Mouse (Mus musculus) MEL (cell line): ENCODE results near the gene Gatad2b. TPM values are rescaled to one million over a fixed set of nuclear protein-coding genes. Genes with fewer than 3 reads are reported as not detected.

Source experiments
- DNase-seq: peaks from one replicate; pipeline ENCODE4 v3.0.0; 2011; ENCODE audit warnings: low read depth, low spot score
- H3K27ac ChIP-seq: 2 replicates; pipeline ENCODE4 v1.5.1; 2012; ENCODE audit warnings: low read depth, mild to moderate bottlenecking, control low read depth, low read length, moderate library complexity; ENCODE audit not compliant: control insufficient read depth
- H3K27me3 ChIP-seq, 2 experiments: fragments of 150-350 bp in 1 of 2; sonication (generic) in 1 of 2; 2 replicates each; pipeline ENCODE4 v1.6.1; 2012; ENCODE audit warnings: low read length in 2 of 2, mild to moderate bottlenecking in 2 of 2, improper control_type of control experiment in 1 of 2, moderate library complexity in 1 of 2; ENCODE audit not compliant: insufficient read depth in 2 of 2, control insufficient read depth in 1 of 2
- H3K36me3 ChIP-seq, 2 experiments: 2 replicates each; pipeline ENCODE4 v1.6.1; 2012 to 2014; ENCODE audit warnings: low read length in 2 of 2, improper control_type of control experiment in 1 of 2, inconsistent platforms in 1 of 2, mild to moderate bottlenecking in 1 of 2; ENCODE audit not compliant: insufficient read depth in 2 of 2, control insufficient read depth in 1 of 2
- H3K4me1 ChIP-seq, 2 experiments: fragments of 150-350 bp in 1 of 2; sonication (generic) in 1 of 2; 2 replicates each; pipeline ENCODE4 v1.6.1; 2012; ENCODE audit warnings: low read length in 2 of 2, improper control_type of control experiment in 1 of 2, mild to moderate bottlenecking in 1 of 2; ENCODE audit not compliant: insufficient read depth in 2 of 2, control insufficient read depth in 1 of 2
- H3K4me3 ChIP-seq, 2 experiments: fragments of 150-350 bp in 1 of 2; sonication (generic) in 1 of 2; 2 replicates each; pipeline ENCODE4 v1.5.1; 2012; ENCODE audit warnings: low read depth in 2 of 2, low read length in 2 of 2, mild to moderate bottlenecking in 2 of 2, moderate library complexity in 2 of 2, control low read depth in 1 of 2, improper control_type of control experiment in 1 of 2; ENCODE audit not compliant: control insufficient read depth in 1 of 2, insufficient read depth in 1 of 2
- H3K79me2 ChIP-seq: 2 replicates; pipeline ENCODE4 v1.6.1; 2012; ENCODE audit warnings: mild to moderate bottlenecking, low read length, moderate library complexity; ENCODE audit not compliant: control insufficient read depth, poor library complexity, insufficient read depth
- H3K9ac ChIP-seq: 2 replicates; pipeline ENCODE4 v1.6.1; 2012; ENCODE audit warnings: low read depth, mild to moderate bottlenecking, control low read depth, low read length, moderate library complexity; ENCODE audit not compliant: control insufficient read depth, poor library complexity, severe bottlenecking
- H3K9me3 ChIP-seq: fragments of 150-350 bp; sonication (generic); replicated peaks from 2 replicates; pipeline ENCODE4 v1.6.1; 2012; ENCODE audit warnings: mild to moderate bottlenecking, low read length, improper control_type of control experiment, moderate library complexity; ENCODE audit not compliant: insufficient read depth
- CHD1 ChIP-seq: IDR thresholded peaks from 2 replicates; pipeline ENCODE4 v1.6.1; 2012; ENCODE audit warnings: low read depth, mild to moderate bottlenecking, inconsistent platforms, low read length, improper control_type of control experiment
- CTCF ChIP-seq, 3 experiments: IDR thresholded peaks in 2 of 3; conservative IDR thresholded peaks in 1 of 3; 2 replicates each; pipeline ENCODE4 v1.5.1; 2011 to 2012; ENCODE audit warnings: low read length in 3 of 3, low read depth in 2 of 3, mild to moderate bottlenecking in 2 of 3, improper control_type of control experiment in 1 of 3, inconsistent platforms in 1 of 3, mixed read lengths in 1 of 3, moderate library complexity in 1 of 3; ENCODE audit not compliant: control insufficient read depth in 1 of 3, insufficient read depth in 1 of 3, poor library complexity in 1 of 3, severe bottlenecking in 1 of 3
- EP300 ChIP-seq, 2 experiments: IDR thresholded peaks; 2 replicates each; pipeline ENCODE4 v1.6.1; 2011; ENCODE audit warnings: improper control_type of control experiment in 2 of 2, low read length in 2 of 2, low read depth in 1 of 2, mild to moderate bottlenecking in 1 of 2
- ETS1 ChIP-seq: IDR thresholded peaks from 2 replicates; pipeline ENCODE4 v1.6.1; 2012; ENCODE audit warnings: low read depth, mild to moderate bottlenecking, inconsistent platforms, low read length, improper control_type of control experiment, moderate library complexity
- GABPA ChIP-seq: IDR thresholded peaks from 2 replicates; pipeline ENCODE4 v1.6.1; 2012; ENCODE audit warnings: low read depth, mild to moderate bottlenecking, inconsistent platforms, low read length, improper control_type of control experiment, moderate library complexity
- HCFC1 ChIP-seq: IDR thresholded peaks from 2 replicates; pipeline ENCODE4 v1.6.1; 2012; ENCODE audit warnings: low read depth, mild to moderate bottlenecking, inconsistent platforms, low read length, improper control_type of control experiment, moderate library complexity
- JUND ChIP-seq: IDR thresholded peaks from 2 replicates; pipeline ENCODE4 v1.6.1; 2011; ENCODE audit warnings: low read depth, mild to moderate bottlenecking, improper control_type of control experiment, low read length
- MAFK ChIP-seq: IDR thresholded peaks from 2 replicates; pipeline ENCODE4 v1.6.1; 2011; ENCODE audit warnings: low read depth, mild to moderate bottlenecking, low read length, improper control_type of control experiment, borderline replicate concordance
- MAX ChIP-seq: IDR thresholded peaks from 2 replicates; pipeline ENCODE4 v1.6.1; 2011; ENCODE audit warnings: low read length, improper control_type of control experiment
- MAZ ChIP-seq: IDR thresholded peaks from 2 replicates; pipeline ENCODE4 v1.6.1; 2012; ENCODE audit warnings: low read depth, mild to moderate bottlenecking, inconsistent platforms, low read length, improper control_type of control experiment
- MYB ChIP-seq: IDR thresholded peaks from 2 replicates; pipeline ENCODE4 v1.6.1; 2011; ENCODE audit warnings: mild to moderate bottlenecking, low read depth, low read length, improper control_type of control experiment
- NELFE ChIP-seq: IDR thresholded peaks from 2 replicates; pipeline ENCODE4 v1.6.1; 2011; ENCODE audit warnings: low read depth, low read length, improper control_type of control experiment
- POLR2AphosphoS2 ChIP-seq: IDR thresholded peaks from 2 replicates; pipeline ENCODE4 v1.6.1; 2011; ENCODE audit warnings: low read length, improper control_type of control experiment
- SMC3 ChIP-seq: IDR thresholded peaks from 2 replicates; pipeline ENCODE4 v1.6.1; 2011; ENCODE audit warnings: low read depth, low read length, improper control_type of control experiment
- TAL1 ChIP-seq: IDR thresholded peaks from 2 replicates; pipeline ENCODE4 v1.6.1; 2012; ENCODE audit warnings: mild to moderate bottlenecking, inconsistent platforms, low read length, moderate library complexity, mixed read lengths
- TBP ChIP-seq: IDR thresholded peaks from 2 replicates; pipeline ENCODE4 v1.8.0; 2011; ENCODE audit warnings: low read depth, low read length, improper control_type of control experiment
- ZKSCAN1 ChIP-seq: IDR thresholded peaks from 2 replicates; pipeline ENCODE4 v1.6.1; 2012; ENCODE audit warnings: low read depth, mild to moderate bottlenecking, inconsistent platforms, low read length, improper control_type of control experiment, moderate library complexity
- ZMIZ1 ChIP-seq: IDR thresholded peaks from 2 replicates; pipeline ENCODE4 v1.6.1; 2012; ENCODE audit warnings: low read depth, mild to moderate bottlenecking, inconsistent platforms, low read length, improper control_type of control experiment, moderate library complexity
- ZNF384 ChIP-seq: IDR thresholded peaks from 2 replicates; pipeline ENCODE4 v1.6.1; 2012; ENCODE audit warnings: low read depth, mild to moderate bottlenecking, inconsistent platforms, low read length, improper control_type of control experiment
- polyA plus RNA-seq, 2 experiments: library from polyadenylated mRNA; stranded (reverse) in 1 of 2; unstranded in 1 of 2; fragments of >175 nt in 1 of 2; fragments of >200 nt in 1 of 2; gene quantifications; 2 replicates each; pipeline versions ENCODE4 v1.2.1 to v1.2.4; 2012; ENCODE audit warnings: low replicate concordance in 2 of 2, low read depth in 1 of 2; ENCODE audit not compliant: insufficient read length in 2 of 2, insufficient read depth in 1 of 2, missing spikeins in 1 of 2
- total RNA-seq: library from RNA; depleted of rRNA; stranded (reverse); fragments of 300-350 nt; gene quantifications from 2 replicates; pipeline ENCODE4 v1.2.3, GENCODE M21; 2012

Gatad2b gene
- total and polyA plus RNA-seq, 3 experiments = 9.1 to 37.6 TPM; not detected in 1

- no peak for TF ChIP-seq MAFK
- TF ChIP-seq, all 39 proteins: peak for 0
Observed at GRCm38 (mm10) chr3:90388726-90389510, 95.9 kb downstream of the Gatad2b start (continued).

GRCm38 (mm10) chr3:90389511-90390490, 96.8 kb downstream of the Gatad2b start, which contains the start of gene Slc27a3:
Slc27a3 (minus strand) TSS chr3:90389938.
- no peak for TF ChIP-seq SMC3
- no peak for TF ChIP-seq EP300 (IDR thresholded peaks at IDR 0.05; ENCODE audit: low read depth in 1 of 2, low read length in 2 of 2)
- no peak for TF ChIP-seq JUND
- TF ChIP-seq HCFC1 = no peak
- no peak for TF ChIP-seq MYB
- TF ChIP-seq GABPA = no peak
- no peak for TF ChIP-seq NELFE
- no peak for TF ChIP-seq POLR2AphosphoS2
- TF ChIP-seq TBP = no peak
- TF ChIP-seq CHD1 = no peak
- no peak for TF ChIP-seq TAL1
- TF ChIP-seq ZNF384 = no peak
- no peak for TF ChIP-seq ZMIZ1
- TF ChIP-seq ETS1 = no peak
- TF ChIP-seq MAZ = no peak
- no peak for TF ChIP-seq MAX
- TF ChIP-seq CTCF (IDR thresholded peaks at IDR 0.05 in 2 of 3, conservative IDR thresholded peaks at IDR 0.05 in 1 of 3; ENCODE audit: control insufficient read depth in 1 of 3, insufficient read depth in 1 of 3, low read depth in 2 of 3, low read length in 3 of 3, poor library complexity in 1 of 3, severe bottlenecking in 1 of 3) = no peak
- TF ChIP-seq ZKSCAN1 = no peak
- H3K9ac ChIP-seq = no peak within 1 kb of the TSS
- no peak within 1 kb of the TSS for H3K4me3 ChIP-seq
- H3K79me2 ChIP-seq = no peaks in the 10 kb centered on the region
- no peaks in the 10 kb centered on the region for H3K9me3 ChIP-seq
- H3K27ac ChIP-seq = no peak within 1 kb of the TSS
- H3K27me3 ChIP-seq = no peaks in the 10 kb centered on the region
- no peak for DNase-seq
- no peaks in the 10 kb centered on the region; a peak in 2 of 4 replicates for H3K36me3 ChIP-seq
- no peaks in the 10 kb centered on the region for H3K4me1 ChIP-seq
